Mouse (Mus musculus) hindlimb bud, embryonic 11.5 days (tissue): ENCODE measurements around the gene 6430550D23Rik.
"Not testable (repeated sequence)": the region's sequence is repeated elsewhere in the genome, so short reads cannot be mapped to it uniquely, and the experiment has no call there.

ENCODE experiments used
- DNase-seq: peaks from one replicate; pipeline ENCODE4 v3.0.0-alpha.2; 2012; ENCODE audit warnings: low read depth, low spot score; ENCODE audit errors: extremely low spot score

Gene 6430550D23Rik

DNA sequence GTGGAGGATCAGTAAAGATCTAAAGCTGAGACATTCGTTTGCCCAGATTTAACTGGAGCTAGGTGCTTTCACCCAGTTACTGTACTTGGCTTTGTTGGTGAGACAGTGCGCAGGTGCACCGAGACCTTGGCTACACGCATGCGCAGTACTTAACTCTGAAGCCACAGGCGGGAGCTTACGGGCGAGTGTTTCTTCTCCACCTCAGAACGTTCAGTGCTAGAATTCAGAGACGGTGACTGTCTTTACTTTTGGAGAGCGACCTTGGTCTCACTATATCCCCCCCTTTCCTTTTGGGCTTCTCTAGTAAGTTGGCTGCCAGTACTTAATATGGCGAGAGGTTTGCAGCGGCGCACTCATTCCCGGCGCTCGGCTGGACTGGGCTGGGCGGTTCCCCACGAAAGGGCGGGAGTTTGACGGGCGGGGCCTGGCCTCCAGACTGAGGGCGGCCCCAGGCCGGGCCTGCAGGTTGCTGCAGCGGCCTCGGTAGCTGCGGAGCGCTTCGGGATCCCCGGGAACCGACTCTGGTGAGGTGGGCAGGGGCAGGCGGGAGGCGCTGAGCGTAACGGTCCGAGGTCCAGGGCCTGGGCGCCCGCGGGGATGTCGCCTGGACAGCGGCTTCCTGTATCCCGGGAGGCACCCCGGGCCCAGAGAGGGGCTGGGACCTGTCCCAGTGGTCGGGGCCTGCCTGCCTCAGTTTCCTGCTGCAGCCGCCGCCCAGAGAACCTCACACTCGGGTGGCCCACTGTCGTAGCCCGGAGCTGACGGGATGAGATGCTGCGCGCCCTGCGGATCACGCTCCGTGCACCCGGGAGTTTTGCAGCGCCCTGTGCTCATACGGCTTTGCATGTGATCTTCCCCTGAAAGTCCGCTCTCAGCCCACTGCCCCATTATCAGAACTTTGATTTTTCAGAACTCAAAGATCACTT lies 51.4 kb downstream of the 6430550D23Rik start, which contains the start of gene Cep250:
TSS of gene Cep250 (plus strand) at position 325 of the 926 bp plus-strand sequence.
- peak; percentile 96 for DNase-seq

DNA sequence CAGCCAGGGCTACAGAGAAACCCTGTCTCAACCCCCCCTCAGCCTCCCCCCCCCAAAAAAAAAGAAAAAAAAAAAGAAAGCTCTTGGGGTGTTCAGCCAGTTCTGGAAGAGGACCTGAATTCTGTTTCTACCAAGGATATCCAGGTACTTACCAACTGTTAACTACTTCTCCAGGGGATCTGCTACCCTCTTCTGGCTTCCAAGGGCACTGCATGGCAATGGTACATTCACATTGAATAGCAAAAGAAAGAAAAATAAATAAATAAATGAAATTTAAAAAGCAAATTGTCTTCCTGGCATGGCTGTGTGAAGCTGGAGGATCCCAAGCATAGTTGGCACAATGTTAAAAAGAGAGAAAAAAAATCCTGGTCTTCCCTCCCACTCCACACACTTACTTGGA lies 55.8 kb downstream of the 6430550D23Rik start:
- no peak for DNase-seq

DNA sequence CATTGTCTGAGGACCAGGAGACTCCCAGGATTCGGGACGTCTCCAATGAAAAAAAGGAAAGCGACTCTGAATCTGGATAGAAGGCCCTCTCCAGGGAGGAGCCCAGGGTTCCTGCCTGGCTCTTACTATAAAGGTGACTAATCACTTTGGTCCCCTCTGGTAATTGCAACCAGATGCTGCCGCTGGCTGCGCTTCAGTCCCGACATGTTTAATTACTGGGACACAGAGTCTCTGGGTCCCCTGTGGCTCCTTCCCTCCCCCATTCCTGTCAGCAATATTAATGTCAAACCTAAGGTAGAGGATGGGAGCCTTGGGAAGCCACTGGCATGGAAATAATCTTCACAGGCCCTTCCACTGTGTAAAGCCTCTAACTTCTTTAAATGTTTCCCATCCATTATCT lies 58.4 kb downstream of the 6430550D23Rik start:
- no peak for DNase-seq

DNA sequence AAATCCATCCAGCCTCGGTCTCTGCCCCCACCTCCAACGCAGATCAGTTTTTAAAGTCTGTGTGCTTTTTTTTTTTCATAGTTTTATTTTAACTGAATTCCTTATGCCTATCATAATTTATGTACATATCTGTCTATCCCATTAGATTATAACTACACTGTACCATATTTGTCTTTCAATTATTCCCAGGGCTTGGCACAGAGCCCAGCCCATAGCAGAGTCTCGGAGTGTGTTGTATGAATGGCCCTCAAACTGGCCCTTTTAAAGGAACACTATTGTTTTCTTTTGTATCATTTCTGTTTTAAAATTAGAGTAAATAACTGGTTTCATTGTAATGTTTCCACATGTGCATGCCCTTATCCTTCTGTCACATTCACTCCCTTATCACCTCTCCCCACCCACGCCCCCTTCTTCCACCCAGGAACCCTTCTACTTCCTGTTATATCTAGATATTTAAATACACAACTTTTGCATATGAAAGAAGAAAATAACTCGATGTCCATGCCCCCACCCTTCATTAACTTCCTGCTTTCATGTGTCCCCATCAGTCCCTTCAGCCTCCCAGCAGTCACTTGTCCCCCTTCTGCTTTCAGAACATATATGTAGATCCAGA lies 60.3 kb downstream of the 6430550D23Rik start:
- no peak for DNase-seq

DNA sequence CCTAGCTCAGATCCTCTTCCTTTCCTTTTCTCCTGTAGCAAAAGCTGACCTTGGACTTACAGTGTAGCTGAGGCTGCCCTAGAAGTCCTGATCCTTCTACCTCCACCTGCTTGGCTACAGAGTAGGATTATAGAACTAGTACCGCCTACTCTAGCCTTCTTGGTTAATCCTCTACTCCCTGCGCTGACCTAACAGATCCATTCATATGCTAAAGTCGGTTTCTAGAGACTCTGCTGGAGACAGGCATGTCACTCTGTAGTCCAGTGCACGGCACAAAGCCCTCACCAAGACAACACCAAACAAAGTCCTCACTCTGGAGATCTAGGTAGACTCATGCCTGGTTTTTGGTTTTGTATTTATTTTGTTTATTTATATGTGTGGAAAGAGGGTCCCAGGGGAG lies 61.3 kb downstream of the 6430550D23Rik start:
- DNase-seq, result no peak

DNA sequence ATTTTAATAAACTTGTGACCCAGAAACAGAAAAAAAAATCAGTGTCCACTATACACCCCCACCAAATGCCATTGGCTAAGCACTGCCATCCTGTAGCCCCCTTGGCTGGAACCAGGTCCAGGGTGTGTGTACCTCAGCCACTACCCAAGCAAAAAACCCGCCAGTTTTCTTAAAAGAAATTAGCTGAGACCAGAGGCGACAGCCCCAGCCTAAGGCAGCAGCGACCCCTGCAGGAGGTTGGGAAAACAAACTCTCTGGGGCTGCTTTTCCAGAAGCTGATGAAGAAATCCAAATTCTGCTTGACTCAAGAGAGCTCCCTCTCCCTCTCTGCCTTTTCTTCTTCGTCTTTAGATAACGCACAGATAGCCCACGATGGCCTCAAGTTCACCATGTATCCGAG lies 61.7 kb downstream of the 6430550D23Rik start:
- DNase-seq, result peak; percentile 62

DNA sequence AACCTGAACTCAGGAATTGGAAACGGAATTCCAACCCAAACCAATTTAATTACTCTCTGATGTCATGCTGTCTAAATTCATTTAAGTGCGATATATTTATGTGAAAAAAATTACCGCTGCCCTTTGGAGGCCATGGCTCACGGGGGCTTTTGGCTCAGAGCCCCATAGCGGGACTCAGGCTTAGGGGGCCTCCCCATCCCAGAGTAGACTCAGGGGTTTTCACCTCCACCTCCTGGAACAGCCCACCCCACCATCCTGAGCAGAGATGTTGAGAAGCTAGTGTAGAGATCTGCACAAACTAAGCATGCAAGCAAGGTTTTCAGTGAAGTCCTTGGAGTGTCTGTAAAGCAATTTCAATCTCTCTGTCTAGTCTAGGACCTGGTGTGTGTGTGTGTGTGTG lies 62.2 kb downstream of the 6430550D23Rik start:
- DNase-seq, result no peak

DNA sequence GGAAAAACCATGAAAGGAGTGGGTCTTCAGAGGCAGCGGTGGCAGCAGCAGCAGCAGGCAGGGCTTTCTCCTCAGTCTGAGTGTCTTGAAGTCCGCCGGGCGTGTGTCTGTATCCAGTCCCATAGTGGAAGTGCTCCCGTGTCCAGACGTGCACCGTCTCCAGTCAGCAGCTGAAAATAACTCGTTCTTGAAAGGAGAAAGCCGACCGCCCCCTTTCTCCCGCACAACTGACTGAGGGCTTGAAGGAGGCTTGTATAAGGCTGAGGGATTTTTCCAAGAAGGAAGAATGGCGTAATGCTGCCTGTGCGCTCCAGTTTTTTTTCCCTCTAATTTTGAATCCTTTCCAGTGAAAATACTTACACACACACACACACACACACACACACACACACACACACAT lies 62.7 kb downstream of the 6430550D23Rik start, which contains the start of gene Gdf5:
TSS of gene Gdf5 (minus strand) at position 244 of the 400 bp plus-strand sequence.
- DNase-seq, result no peak

DNA sequence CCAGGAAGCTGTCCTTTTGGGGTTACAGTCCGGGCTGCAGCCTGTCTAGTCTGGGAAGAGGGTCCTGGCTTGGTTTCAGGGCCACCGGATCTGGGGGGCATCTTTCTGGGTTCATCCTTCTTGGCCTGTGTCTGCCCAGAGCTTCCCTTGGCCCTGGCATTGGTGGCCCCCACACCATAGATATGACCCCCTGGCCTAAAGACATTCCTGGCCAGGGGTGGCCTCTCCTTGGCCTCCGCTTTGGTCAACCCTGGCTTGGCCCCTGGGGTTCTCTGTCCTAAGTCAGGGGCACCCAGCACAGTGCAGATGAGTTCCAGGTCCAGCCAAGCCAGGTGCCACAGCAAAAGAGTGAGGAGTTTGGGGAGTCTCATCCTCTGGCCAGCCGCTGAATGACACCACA lies 63.1 kb downstream of the 6430550D23Rik start:
- DNase-seq, result no peak

DNA sequence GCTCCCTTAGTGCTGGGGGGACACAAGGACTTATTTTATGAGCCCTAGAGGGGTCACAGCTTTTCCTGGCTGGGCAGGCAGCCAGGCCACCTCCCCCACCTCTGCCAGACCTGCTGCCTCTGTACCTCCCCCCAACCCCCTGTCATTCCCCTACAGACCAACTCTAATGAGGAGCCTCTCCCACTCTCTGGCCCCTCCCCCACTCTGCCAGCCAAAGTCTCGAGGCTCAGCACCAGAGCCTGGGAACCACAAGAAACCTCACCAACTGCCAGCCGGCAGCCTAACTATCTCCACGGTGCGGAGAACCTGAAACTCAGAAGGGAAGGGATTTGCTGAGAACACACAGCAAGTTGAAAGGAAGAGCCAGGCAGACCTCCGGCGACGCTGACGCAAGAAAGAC lies 64.3 kb downstream of the 6430550D23Rik start:
- DNase-seq, result no peak

DNA sequence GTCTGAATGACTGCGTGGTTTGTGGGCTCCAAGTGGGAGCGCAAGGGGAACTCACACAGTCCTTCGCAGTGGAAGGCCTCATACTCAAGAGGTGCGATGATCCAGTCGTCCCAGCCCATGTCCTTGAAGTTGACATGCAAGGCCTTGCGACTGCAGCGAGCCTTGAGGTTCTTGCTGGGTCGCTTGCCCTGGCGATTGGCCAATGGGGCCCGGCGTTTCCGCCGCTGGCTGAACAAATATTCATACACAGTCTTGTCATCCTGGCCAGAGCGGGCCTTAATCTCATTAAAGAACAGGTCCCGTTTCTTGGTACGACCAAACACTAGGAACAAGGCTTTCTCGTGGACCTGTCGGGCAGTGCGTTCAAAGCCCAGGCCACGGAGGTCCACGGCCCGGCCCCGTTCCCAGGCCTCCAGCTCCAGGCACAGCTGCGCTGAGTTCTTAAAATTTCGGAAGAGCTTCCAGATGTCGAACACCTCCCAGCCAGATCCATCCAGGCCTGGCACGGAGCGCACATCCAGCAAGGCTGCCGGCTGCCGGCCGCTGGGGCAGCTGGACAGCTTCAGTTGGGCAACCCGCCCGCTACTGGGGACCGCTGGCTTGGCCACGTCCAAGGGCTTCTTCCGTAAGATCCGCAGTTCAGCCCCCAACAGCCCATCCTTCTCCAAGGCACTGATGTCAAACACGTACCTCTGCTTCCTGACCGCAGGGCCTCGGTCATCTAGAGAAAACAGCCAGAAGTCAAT lies 65.9 kb downstream of the 6430550D23Rik start:
- DNase-seq, result no peak

DNA sequence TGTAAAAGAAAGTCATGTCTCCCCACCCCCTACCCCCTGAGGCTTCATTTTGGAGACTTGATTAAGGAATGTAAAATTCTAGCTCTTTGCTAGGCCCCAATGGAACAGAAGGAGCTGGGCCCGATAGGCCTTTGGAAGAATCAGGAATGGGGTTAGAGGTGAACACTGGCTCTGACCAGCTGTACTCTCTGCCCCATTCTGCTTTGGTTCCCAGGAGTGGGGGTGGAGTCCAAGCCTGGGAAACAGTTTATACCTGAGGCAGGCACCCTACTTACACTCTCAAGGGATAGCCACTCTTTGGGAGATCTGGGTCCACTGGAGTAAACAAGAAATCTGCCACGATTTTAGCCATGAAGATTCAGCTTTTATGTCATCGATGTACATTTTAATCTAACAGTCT lies 67.1 kb downstream of the 6430550D23Rik start, which contains the start of gene Gm15557:
TSS of gene Gm15557 (plus strand) at position 48 of the 400 bp plus-strand sequence.
- no peak for DNase-seq

DNA sequence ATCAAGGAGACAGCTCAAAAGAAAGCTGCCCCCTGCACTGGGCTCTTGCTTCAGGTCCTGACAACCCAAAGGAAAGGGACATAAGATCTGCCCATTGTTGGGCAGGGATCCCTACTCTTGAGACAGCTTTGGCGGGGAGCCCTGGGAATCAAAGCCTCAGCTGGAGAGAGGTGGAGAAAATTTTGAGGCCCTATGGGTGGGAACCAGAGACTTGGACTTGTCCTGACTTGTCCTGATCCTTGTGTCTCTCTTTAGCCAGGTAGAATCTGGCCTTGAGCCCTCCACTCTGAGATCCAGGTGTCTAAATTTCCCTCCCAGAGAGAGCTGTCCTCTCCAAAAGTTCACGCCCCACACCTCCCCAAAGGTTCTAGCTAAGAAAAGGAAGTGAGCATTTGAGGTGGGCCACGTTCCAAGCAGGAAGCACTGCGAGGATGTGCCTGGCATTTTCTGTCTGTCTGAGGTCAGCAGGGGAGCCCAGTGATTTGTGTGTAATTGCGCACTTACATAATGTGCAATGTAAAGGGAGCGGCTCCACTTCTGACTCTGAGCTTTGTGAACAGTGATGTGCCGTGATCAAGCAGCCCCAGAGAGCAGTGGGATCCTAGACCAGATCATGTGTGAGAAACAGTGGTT lies 67.8 kb downstream of the 6430550D23Rik start:
- DNase-seq, result no peak

DNA sequence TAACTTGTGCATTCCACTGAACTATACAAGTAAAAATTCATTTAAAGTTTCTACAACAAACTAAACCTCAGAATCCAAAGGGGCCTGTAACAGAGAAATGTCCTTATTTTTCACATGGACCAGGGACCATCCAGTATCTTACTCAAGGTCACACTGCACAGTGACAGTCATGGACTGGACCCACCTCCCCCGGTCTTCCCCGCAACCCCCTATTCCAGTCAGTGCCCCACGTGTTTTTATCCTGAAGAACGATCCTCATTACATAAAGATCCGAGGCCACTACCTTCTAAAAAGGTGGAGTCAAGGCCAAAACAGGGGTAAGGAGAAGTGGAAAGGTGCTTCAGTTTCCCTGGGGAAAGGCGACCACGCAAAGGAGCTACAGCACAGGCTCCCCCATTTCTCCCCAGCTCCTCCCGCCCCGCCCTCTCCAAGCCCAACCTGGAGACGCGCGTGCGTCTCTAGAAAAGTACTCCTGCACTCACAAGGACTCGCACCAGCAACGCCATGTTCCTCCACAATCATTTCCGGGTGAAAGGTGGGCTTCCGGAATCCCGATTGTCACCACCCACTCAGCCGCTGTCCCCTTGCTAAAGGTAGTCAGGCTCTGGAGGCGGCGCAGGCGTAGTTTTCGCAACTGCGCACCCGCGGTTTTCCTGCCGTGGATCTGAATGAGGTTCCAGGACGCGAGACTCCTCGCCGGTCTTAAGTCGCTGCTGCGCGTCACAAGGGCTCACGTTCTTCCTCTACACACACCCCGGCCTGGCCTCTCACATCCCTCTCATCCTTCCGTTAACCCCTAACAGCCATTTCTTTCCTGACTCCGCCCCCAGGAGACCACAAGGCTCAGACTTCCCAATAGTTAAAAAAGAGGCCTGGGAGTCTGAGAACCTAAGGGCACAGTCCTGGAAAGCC lies 78.0 kb downstream of the 6430550D23Rik start, which contains the start of gene Uqcc1:
TSS of gene Uqcc1 (minus strand) at position 780 of the 912 bp plus-strand sequence.
- DNase-seq, result peak; percentile 81

DNA sequence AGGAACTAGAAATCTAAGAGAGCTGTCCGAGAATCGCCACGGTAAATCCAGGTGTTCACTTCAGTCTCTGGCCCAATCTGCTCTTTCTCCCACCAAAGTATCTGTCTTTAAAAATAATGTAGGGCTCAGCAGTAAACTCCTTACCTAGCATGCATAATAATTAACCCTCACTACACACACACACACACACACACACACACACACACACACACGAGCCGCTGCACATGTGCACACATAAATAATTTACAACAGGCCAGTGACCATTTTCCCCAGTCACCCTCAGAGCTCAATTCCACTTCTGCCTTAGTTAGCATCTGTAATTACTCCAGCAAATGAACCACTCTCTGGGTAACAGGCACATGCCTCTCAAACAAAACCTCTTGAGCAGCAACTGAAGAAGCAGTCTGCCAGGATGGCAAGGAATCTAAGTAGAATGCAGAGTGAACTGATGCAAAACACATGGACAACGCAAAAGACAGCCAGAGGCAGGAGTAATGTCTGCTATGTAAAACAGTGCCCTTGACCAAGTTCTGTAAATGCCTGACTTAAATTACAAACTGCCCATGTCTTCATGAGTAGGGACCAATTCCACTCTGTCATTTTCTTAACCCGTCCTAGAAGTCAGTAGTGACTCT lies 78.9 kb downstream of the 6430550D23Rik start:
- DNase-seq, result no peak

DNA sequence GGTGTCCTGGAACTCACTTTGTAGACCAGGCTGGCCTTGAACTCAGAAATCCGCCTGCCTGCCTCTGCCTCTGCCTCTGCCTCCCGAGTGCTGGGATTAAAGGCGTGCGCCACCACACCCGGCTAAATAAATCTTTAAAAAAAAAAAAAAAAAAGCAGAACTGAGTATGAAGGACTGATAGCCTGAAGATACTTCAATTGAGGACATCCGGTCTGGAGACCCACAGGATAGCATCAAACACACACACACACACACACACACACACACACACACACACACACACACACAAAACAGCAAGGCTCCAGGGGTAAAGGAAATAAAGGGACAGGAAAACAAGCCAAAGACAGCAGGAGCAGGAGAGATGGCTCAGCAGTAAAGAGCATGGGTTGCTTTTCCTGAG lies 82.6 kb downstream of the 6430550D23Rik start:
- DNase-seq, result not testable (repeated sequence)
